Mouse (Mus musculus): ENCODE measurements around the gene Il12rb1. TPM values are rescaled to one million over a fixed set of nuclear protein-coding genes. Genes with fewer than 3 reads are reported as not detected.

The Il12rb1 gene
- polyA plus RNA-seq, 1 experiment from 2014 or later: 0.80 TPM

DNA sequence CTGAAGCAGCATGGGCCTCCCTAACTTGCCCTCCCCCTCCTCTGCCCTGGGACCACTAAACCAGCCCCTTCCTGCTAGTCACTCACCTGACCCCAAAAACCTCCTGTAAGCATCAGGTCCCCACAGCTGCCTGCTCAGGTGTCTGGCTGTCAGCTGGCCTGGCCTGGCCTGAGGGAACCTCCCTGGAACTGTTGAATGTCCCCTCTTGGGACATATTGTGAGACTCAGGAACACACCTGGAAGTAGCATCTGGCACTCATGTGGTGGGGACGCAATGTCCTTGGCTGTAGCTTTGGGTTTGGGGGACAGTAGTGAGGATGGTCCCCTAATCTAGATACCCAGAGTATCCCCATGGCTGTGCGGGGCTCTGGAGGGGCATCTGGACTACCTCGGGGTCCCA is 25.8 kb downstream of the Il12rb1 start:
- no peak for TF ChIP-seq CTCF (IDR thresholded peaks at IDR 0.05)
- ATAC-seq (no peak), DNase-seq (ENCODE audit: low read depth, low spot score) (no peak)
- ChIA-PET CTCF (interaction anchor here (0.9 kb wide), 1 partner anchor 13 kb away, joined by 3 read pairs; no protein-coding TSS in a partner anchor), POLR2A (no interaction called here)
- in situ Hi-C loops (cut with MboI; ENCODE audit: low pct_unique_long_range_greater_than_20kb): no loop called here
- no peaks in the 10 kb centered on the region for H3K27me3 ChIP-seq

DNA sequence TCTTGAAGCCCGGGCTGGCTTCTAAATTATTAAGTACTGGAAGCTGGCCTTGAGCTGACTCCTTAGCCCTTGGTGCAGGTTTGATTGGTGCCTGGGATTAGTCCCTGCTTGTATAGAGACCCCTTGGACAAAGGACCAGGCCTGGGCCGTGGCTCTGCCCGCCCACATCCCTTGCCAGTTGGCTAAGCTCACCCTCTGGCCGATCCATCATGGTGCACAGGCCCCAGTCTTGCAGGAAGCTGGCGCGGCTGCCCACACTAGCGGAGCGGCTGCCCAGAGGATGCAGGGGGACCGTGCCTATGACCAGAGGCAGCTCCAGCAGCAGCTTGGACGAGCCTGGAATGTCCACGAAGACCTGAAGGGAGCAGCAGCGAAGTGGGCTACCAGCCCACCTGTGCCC is 28.4 kb downstream of the Il12rb1 start:
- no peak for TF ChIP-seq CTCF (IDR thresholded peaks at IDR 0.05)
- no peaks in the 10 kb centered on the region for H3K27me3 ChIP-seq
- POLR2A ChIA-PET: no interaction called here
- no peak for ATAC-seq
- DNase-seq (ENCODE audit: low read depth, low spot score): no peak
- in situ Hi-C loops (cut with MboI; ENCODE audit: low pct_unique_long_range_greater_than_20kb): no loop called here
- CTCF ChIA-PET: interaction anchor here (1.1 to 2.0 kb wide), 2 partner anchors 15 to 33 kb away, joined by 3 to 4 read pairs; no protein-coding TSS in a partner anchor

DNA sequence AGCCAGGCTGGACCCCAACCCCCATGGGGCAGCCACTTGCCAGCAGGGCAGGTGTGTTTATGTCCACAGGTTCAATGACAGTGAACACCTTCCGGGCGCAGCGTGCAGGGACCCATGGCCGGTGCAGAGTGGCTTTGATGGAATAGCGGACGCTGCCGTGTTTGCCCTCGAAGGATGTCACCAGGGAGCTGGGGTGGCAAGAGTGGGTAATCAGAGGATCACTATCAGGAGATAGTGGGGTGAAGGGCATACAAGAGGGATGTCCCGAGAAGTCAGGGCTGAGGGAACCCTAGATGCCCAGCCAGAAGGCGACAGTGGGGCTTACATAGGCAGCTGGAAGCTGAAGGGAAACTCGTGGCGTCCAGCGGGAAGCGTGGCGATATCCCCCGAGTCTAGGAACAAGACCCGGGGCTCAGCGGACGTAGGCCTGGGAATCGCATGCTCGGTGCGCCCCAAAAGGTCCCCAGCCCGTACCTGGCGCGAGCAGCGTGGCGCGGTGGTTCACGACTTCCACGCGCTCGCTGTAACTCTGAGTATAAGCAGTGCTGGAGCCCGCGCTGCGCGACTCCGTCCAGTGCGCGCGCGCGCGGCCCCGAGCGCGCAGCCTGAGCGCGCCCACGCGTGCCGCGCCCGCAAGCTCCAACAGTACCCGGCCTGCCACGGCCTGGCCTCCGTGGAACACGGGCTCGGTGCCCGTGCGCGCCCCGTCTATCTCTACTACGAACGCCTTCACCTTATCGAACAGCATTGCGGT is 30.6 kb downstream of the Il12rb1 start:
- ChIA-PET POLR2A (interaction anchor here (0.6 to 1.3 kb wide), 5 partner anchors 13 to 537 kb away, joined by 3 to 9 read pairs (median 3); no protein-coding TSS in a partner anchor), CTCF (interaction anchor here (1.3 to 3.6 kb wide), 6 partner anchors 10 to 116 kb away, joined by 3 to 19 read pairs (median 5); no protein-coding TSS in a partner anchor)
- H3K27me3 ChIP-seq: no peaks in the 10 kb centered on the region
- in situ Hi-C loops (cut with MboI; ENCODE audit: low pct_unique_long_range_greater_than_20kb): no loop called here
- TF ChIP-seq CTCF (IDR thresholded peaks at IDR 0.05): no peak
- peak; percentile 3 for ATAC-seq
- DNase-seq (ENCODE audit: low read depth, low spot score): no peak

DNA sequence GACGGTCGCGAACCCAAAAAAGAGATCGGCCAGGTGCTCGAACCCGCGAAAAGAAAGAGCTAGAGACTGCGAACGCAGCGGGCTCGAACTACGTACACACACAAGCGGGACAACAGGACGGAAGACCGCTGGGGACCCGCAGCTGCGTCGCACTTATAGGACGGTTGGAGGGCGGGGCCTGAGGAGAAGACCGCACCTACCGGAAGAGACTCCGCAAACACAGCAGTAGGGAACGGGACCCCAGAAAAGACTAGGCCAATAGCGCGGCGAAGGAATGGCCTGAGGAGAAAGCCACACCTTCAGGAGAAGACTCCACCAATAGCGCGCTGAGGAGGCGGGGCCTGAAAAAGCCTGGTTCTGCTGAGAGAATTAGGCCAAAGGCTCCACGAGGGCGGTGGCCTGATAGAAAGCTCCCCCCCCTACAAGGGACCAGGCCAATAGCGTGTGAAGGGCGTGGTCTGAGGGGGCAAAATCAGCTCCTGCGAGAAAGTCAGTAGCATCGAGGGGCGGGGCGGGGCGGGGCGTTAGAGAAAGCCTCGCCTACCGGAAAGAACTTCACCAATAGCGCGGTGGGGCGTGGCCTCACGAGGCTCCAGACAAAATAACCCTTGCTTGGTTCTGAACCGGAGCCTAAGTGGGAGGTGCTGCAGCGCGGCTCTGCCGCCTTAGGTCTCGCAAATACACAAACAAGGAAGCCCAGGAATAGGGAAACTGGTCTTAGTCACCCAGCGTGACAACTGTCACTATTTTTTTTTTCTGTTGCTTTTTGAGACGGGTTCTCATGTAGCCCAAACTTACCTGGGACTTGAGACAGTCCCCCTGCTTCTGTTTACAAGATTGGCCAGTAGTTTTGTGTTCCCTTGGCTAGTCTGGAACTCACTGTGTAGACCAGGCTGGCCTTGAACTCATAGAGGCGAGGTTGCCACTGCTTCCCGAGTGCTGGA is 31.4 kb downstream of the Il12rb1 start, which contains the start of gene Arrdc2:
Gene Arrdc2 (minus strand): TSS at position 313 of the 944 bp plus-strand sequence.
- ChIA-PET POLR2A (interaction anchor here (0.6 to 1.3 kb wide), 4 partner anchors 17 to 538 kb away, joined by 3 to 9 read pairs (median 3); no protein-coding TSS in a partner anchor), CTCF (interaction anchor here (1.0 to 3.6 kb wide), 10 partner anchors 11 to 117 kb away, joined by 3 to 19 read pairs (median 4); partner anchors contain the start of gene Mast3)
- in situ Hi-C loops (cut with MboI; ENCODE audit: low pct_unique_long_range_greater_than_20kb): loop anchor here (5.0 kb wide), 1 partner anchor 72 kb away; no protein-coding TSS in a partner anchor
- no peak for TF ChIP-seq CTCF (IDR thresholded peaks at IDR 0.05)
- ATAC-seq (peak; percentile 94), DNase-seq (ENCODE audit: low read depth, low spot score) (peak; percentile 99)
- no peaks in the 10 kb centered on the region for H3K27me3 ChIP-seq

DNA sequence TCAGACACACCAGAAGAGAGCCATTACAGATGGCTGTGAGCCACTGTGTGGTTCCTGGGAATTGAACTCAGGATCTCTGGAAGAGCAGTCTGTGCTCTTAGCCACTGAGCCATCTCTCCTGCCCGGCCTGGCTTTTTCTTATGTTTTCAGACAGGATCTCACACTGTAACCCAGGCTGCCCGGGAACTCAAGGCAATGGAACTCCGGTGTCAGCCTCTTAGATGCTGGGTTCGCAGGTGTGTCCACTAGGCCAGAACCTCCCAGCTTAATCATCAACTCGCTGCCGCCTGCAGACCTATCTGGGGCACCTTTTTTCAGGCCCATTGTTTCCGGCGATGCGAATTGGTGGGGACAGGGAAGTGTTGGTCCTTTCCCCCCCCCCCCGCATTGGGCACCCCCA is 32.3 kb downstream of the Il12rb1 start:
- ChIA-PET CTCF (interaction anchor here (1.0 to 3.6 kb wide), 11 partner anchors 12 to 118 kb away, joined by 3 to 19 read pairs (median 4); partner anchors contain the start of gene Mast3), POLR2A (interaction anchor here (0.7 to 0.8 kb wide), 2 partner anchors 35 to 73 kb away, joined by 3 read pairs; no protein-coding TSS in a partner anchor)
- in situ Hi-C loops (cut with MboI; ENCODE audit: low pct_unique_long_range_greater_than_20kb): loop anchor here (5.0 kb wide), 1 partner anchor 73 kb away; no protein-coding TSS in a partner anchor
- ATAC-seq: no peak
- DNase-seq (ENCODE audit: low read depth, low spot score): no peak
- no peaks in the 10 kb centered on the region for H3K27me3 ChIP-seq
- no peak for TF ChIP-seq CTCF (IDR thresholded peaks at IDR 0.05)

DNA sequence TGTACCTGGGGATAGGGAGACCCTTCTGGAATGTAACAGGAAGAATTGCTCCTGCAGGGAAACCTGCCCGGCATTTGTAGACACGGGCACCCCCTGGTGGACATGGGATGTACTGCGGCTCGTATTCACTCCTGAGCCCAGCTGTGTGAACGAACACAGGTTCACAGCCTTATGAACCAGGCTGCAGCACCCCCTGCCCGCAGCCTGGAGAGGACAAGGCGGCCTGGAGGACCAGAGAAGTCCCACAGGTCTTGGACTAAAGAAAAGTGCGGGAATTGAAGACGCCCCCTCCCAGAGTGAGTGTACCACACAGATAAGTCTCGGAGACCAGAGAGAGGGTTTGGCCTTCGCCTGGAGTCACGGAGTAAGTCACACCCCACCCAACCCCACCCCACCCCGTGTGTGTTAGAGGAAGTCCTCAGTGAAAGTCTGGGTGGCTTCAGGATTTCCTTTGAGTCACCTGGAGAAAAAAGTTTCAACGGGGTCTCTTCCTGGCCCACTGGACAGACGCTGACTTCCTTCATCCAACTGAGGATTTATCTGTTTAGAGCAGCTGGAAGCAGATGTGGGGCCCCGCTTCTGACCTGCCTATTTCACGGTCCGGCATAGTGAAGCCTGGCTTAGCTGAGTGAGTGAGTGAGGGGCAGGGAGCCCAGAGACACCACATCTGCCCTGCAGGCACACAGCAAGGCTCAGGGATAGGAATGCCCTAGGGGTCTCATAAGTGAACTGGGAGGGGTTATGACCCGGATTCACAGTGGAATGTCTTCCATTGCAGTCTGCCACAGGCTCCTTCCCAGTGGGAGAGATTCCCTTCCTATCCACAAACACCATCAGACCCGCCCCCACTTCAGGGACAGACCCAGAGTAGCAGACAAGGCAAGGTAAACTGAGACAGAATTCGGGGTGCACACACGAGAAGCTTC is 33.2 kb downstream of the Il12rb1 start:
- H3K27me3 ChIP-seq: no peaks in the 10 kb centered on the region
- DNase-seq (ENCODE audit: low read depth, low spot score): no peak
- POLR2A ChIA-PET: no interaction called here
- no peak for TF ChIP-seq CTCF (IDR thresholded peaks at IDR 0.05)
- CTCF ChIA-PET: interaction anchor here (0.6 to 3.6 kb wide), 6 partner anchors 15 to 47 kb away, joined by 3 to 19 read pairs (median 4); no protein-coding TSS in a partner anchor
- ATAC-seq: no peak
- in situ Hi-C loops (cut with MboI; ENCODE audit: low pct_unique_long_range_greater_than_20kb): loop anchor here (5.0 kb wide), 1 partner anchor 74 kb away; no protein-coding TSS in a partner anchor

DNA sequence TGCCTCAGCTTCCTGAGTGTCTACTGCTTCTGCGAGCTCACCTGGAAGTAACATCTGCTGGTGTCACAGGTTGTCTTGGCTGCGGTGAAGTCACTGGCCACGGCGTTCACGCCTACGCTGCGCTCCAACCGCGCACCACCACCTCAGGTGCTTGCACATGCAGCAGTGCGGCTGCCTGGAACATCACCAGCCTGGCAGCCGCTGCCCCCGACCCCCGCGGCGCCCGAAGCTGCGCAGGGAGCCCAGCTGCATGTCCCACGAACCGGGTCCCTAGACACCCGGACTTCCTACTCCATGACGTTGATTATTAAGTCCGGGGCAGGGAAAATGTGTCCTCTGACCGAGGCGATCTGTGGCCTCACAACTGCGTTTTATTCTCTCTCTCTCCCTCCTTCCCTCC is 34.2 kb downstream of the Il12rb1 start:
- CTCF ChIA-PET: interaction anchor here (1.3 to 3.6 kb wide), 4 partner anchors 14 to 27 kb away, joined by 3 to 19 read pairs (median 6); no protein-coding TSS in a partner anchor
- in situ Hi-C loops (cut with MboI; ENCODE audit: low pct_unique_long_range_greater_than_20kb): loop anchor here (5.0 kb wide), 1 partner anchor 75 kb away; no protein-coding TSS in a partner anchor
- DNase-seq (ENCODE audit: low read depth, low spot score) (no peak), ATAC-seq (no peak)
- no peaks in the 10 kb centered on the region for H3K27me3 ChIP-seq
- POLR2A ChIA-PET: no interaction called here
- TF ChIP-seq CTCF (IDR thresholded peaks at IDR 0.05): no peak

DNA sequence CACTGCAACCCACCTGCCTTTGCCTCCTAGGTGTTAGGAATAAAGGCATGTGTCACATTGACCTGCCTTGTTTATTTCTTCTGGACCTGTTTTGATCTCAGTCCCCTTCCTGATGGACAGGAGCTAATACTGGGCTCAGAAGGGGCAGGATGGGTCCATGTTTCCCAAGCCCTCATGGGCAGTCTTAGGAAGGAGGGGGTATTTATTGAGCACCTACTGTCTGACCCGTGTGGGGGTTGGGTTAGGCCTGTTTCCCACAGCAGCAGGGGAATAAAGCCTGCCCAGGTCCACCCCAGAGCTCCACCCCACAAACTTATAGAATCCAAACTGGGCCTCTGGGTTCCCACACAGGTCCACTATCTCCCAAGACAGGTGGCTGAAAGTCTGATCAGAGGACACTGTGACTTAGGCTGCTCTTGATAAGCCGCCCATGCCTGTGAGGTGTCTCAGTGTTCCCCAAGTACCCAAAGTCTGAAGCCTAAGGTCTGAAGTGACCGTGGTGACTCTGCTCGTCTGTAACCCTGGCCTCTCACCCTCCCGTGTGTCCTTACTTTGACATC is 35.0 kb downstream of the Il12rb1 start:
- TF ChIP-seq CTCF (IDR thresholded peaks at IDR 0.05): no peak
- DNase-seq (ENCODE audit: low read depth, low spot score) (no peak), ATAC-seq (no peak)
- H3K27me3 ChIP-seq: no peaks in the 10 kb centered on the region
- in situ Hi-C loops (cut with MboI; ENCODE audit: low pct_unique_long_range_greater_than_20kb): loop anchor here (5.0 kb wide), 1 partner anchor 76 kb away; no protein-coding TSS in a partner anchor
- POLR2A ChIA-PET: no interaction called here
- CTCF ChIA-PET: interaction anchor here (0.6 to 3.8 kb wide), 6 partner anchors 12 to 79 kb away, joined by 3 to 58 read pairs (median 7); no protein-coding TSS in a partner anchor

All from Patski (cell line).